Mouse (Mus musculus) kidney, postnatal 36 days (tissue): ENCODE measurements around the gene Otop2.

Source experiments
- DNase-seq, 2 experiments: peaks; one replicate each; pipeline ENCODE4 v3.0.0; 2021 to 2022; ENCODE audit warnings: mixed read lengths in 2 of 2

The Otop2 gene

GRCm38 (mm10) chr11:115306863-115307262 lies at the start of gene Otop2:
Gene Otop2 (plus strand): TSS chr11:115307163.
- no peak for DNase-seq

- peak in 1 of 2 experiments; percentile 49 for DNase-seq
Measured at GRCm38 (mm10) chr11:115257775-115258510, 49.0 kb upstream of the Otop2 start.

- no peak for DNase-seq
Measured at GRCm38 (mm10) chr11:115259134-115259533, 47.8 kb upstream of the Otop2 start.

- DNase-seq, result no peak
Measured at GRCm38 (mm10) chr11:115262954-115263353, 44.0 kb upstream of the Otop2 start.

- no peak for DNase-seq
Measured at GRCm38 (mm10) chr11:115264136-115264861, 42.7 kb upstream of the Otop2 start.

GRCm38 (mm10) chr11:115264862-115265668 lies 41.9 kb upstream of the Otop2 start:
- DNase-seq, result peak in 1 of 2 experiments; percentile 44

- DNase-seq, result no peak
Measured at GRCm38 (mm10) chr11:115265771-115266399, 41.1 kb upstream of the Otop2 start.

- no peak for DNase-seq
Measured at GRCm38 (mm10) chr11:115266400-115266778, 40.6 kb upstream of the Otop2 start.

GRCm38 (mm10) chr11:115267061-115267883 lies 39.7 kb upstream of the Otop2 start, which contains the start of gene Grin2c:
Gene Grin2c (minus strand): TSS chr11:115267243.
- DNase-seq, result no peak

GRCm38 (mm10) chr11:115267958-115268357 lies 39.0 kb upstream of the Otop2 start:
- no peak for DNase-seq

- DNase-seq, result no peak
Measured at GRCm38 (mm10) chr11:115269330-115270066, 37.5 kb upstream of the Otop2 start.

GRCm38 (mm10) chr11:115270148-115270861 lies 36.7 kb upstream of the Otop2 start:
- DNase-seq, result peak; percentile 73 to 90

- no peak for DNase-seq
Measured at GRCm38 (mm10) chr11:115271052-115271451, 35.9 kb upstream of the Otop2 start.

- DNase-seq, result no peak
Measured at GRCm38 (mm10) chr11:115271481-115271880, 35.5 kb upstream of the Otop2 start.

GRCm38 (mm10) chr11:115272894-115273498 lies 34.0 kb upstream of the Otop2 start:
- DNase-seq, result no peak

GRCm38 (mm10) chr11:115273735-115274134 lies 33.2 kb upstream of the Otop2 start:
- no peak for DNase-seq

GRCm38 (mm10) chr11:115274178-115274577 lies 32.8 kb upstream of the Otop2 start:
- no peak for DNase-seq

- DNase-seq, result no peak
Measured at GRCm38 (mm10) chr11:115274771-115275170, 32.2 kb upstream of the Otop2 start.

- DNase-seq, result no peak
Measured at GRCm38 (mm10) chr11:115275509-115275908, 31.5 kb upstream of the Otop2 start.

GRCm38 (mm10) chr11:115275954-115276353 lies 31.0 kb upstream of the Otop2 start:
- DNase-seq, result no peak
